Mouse (Mus musculus): ENCODE data around the gene Immp2l. TPM values are rescaled to one million over a fixed set of nuclear protein-coding genes. Genes with fewer than 3 reads are reported as not detected.

Gene Immp2l
- total RNA-seq, 4 experiments from 2014 or later = 25.7 to 31.9 (median 26.7) TPM

- no peak for DNase-seq (ENCODE audit: low spot score)
Observed at GRCm38 (mm10) chr12:41182856-41183255, 159.0 kb downstream of the Immp2l start.

- no peak for DNase-seq (ENCODE audit: low spot score)
Observed at GRCm38 (mm10) chr12:41185060-41185459, 161.2 kb downstream of the Immp2l start.

GRCm38 (mm10) chr12:41185509-41185908 is 161.6 kb downstream of the Immp2l start:
- DNase-seq (ENCODE audit: low spot score) = no peak

- no peak for DNase-seq (ENCODE audit: low spot score)
Observed at GRCm38 (mm10) chr12:41192829-41193228, 168.9 kb downstream of the Immp2l start.

- DNase-seq (ENCODE audit: low spot score) = no peak
Observed at GRCm38 (mm10) chr12:41196374-41196773, 172.5 kb downstream of the Immp2l start.

- no peak for DNase-seq (ENCODE audit: low spot score)
Observed at GRCm38 (mm10) chr12:41215186-41215585, 191.3 kb downstream of the Immp2l start.

- no peak for DNase-seq (ENCODE audit: low spot score)
Observed at GRCm38 (mm10) chr12:41221893-41222292, 198.0 kb downstream of the Immp2l start.

GRCm38 (mm10) chr12:41223686-41224085 is 199.8 kb downstream of the Immp2l start:
- no peak for DNase-seq (ENCODE audit: low spot score)

GRCm38 (mm10) chr12:41224538-41224937 is 200.6 kb downstream of the Immp2l start:
- DNase-seq (ENCODE audit: low spot score) = no peak

GRCm38 (mm10) chr12:41231966-41232365 is 208.1 kb downstream of the Immp2l start:
- DNase-seq (ENCODE audit: low spot score) = no peak

- DNase-seq (ENCODE audit: low spot score) = no peak
Observed at GRCm38 (mm10) chr12:41237880-41238279, 214.0 kb downstream of the Immp2l start.

- no peak for DNase-seq (ENCODE audit: low spot score)
Observed at GRCm38 (mm10) chr12:41241221-41241620, 217.3 kb downstream of the Immp2l start.

GRCm38 (mm10) chr12:41248254-41248653 is 224.4 kb downstream of the Immp2l start:
- DNase-seq (ENCODE audit: low spot score) = no peak

GRCm38 (mm10) chr12:41250123-41250522 is 226.2 kb downstream of the Immp2l start:
- DNase-seq (ENCODE audit: low spot score) = no peak

GRCm38 (mm10) chr12:41257905-41258304 is 234.0 kb downstream of the Immp2l start:
- DNase-seq (ENCODE audit: low spot score) = no peak

GRCm38 (mm10) chr12:41259608-41260007 is 235.7 kb downstream of the Immp2l start:
- DNase-seq (ENCODE audit: low spot score) = no peak

GRCm38 (mm10) chr12:41274136-41274535 is 250.2 kb downstream of the Immp2l start:
- no peak for DNase-seq (ENCODE audit: low spot score)

- no peak for DNase-seq (ENCODE audit: low spot score)
Observed at GRCm38 (mm10) chr12:41275361-41275760, 251.5 kb downstream of the Immp2l start.

- DNase-seq (ENCODE audit: low spot score) = no peak
Observed at GRCm38 (mm10) chr12:41277896-41278295, 254.0 kb downstream of the Immp2l start.

GRCm38 (mm10) chr12:41289047-41289446 is 265.2 kb downstream of the Immp2l start:
- no peak for DNase-seq (ENCODE audit: low spot score)

- DNase-seq (ENCODE audit: low spot score) = no peak
Observed at GRCm38 (mm10) chr12:41307015-41307414, 283.1 kb downstream of the Immp2l start.

GRCm38 (mm10) chr12:41308726-41309680 is 285.1 kb downstream of the Immp2l start:
- DNase-seq (ENCODE audit: low spot score) = no peak

- no peak for DNase-seq (ENCODE audit: low spot score)
Observed at GRCm38 (mm10) chr12:41313391-41313790, 289.5 kb downstream of the Immp2l start.

Data from heart, adult 8-10 months (tissue).